Mouse (Mus musculus): ENCODE results near the gene Irf2.

The Irf2 gene

DNA sequence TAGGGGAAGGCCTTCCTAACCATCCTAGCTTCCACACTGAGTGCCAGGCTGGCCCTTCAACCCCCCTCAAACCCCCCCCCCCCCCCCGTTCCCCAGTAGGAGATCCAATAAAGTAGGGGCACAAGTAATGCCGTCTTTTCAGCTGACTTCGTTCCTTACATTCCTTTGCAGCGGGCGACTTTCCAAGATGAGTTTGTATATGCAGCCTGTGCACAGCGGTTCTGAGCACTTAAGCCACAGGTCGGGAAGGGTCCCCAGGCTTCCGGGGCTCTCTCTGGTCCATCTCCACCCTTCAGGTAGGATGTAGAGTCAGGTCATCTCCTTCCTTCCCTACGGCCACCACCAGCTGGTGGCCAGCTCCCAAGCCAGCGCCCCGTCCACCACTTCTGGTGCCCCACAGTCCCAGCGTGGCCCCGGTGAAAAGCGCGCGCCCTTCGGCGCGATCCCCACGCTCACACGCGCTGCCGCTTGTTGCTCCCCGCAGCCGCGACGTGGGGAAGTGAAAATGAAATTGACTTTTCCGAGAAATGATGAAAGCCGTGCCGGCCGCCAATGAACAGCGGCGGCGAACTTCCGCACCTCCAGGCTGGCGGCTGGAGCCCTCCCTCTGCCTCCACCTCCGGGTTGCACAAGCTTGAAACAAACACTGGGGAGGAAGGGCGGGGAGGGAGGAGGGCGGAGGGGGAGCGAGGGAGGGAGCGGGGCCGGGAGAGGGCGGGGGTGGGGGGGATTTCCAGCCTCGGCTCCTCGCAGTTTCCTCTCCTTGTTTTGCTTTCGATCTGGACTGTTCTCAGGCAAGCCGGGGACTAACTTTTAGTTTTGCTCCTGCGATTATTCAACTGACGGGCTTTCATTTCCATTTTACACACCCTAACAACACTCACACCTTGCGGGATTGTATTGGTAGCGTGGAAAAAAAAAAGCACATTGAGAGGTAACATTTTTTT, at the start of gene Irf2:
TSS of gene Irf2 (plus strand) at position 730 of the 947 bp plus-strand sequence.
- no peak for DNase-seq (ENCODE audit: low spot score)

DNA sequence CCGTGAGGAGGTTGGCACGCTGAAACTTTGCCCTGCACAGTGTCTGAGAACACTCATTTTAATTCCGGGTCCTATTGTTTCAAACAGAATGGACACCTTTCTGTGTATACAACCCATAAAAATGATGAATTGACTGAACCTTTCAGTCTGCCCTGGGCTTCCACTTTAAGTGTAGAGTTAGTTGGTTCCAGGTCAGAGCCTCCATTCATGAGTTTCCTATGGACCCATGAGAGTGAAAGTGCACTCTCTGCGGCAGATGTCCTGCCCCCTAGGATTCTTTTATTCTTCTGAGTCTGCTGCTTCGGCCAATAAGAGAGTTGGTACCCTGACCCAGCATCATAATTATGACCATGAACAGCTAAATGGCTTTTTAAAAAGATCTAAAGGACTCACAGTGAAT, 49.4 kb upstream of the Irf2 start:
- DNase-seq (ENCODE audit: low spot score): no peak

DNA sequence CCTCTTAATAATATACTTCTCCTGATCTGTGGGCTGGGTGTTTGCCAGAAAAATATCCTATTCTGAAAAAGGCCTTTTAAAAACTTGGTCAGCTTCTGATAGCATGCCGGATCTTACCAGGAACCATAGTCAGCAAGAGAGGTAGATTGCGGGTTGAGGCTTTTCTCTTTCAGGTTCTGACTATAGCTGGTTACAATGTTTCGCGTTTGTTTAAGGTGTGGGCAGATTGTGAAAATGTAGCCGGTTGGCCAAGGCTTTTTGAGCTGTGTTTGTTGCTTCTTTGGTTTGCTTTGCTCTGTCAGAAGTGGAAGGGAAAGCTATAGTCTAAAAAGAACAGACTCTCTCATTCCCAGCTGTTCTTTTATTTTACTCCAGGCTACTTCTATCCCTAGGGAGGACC, 49.0 kb upstream of the Irf2 start:
- DNase-seq (ENCODE audit: low spot score): no peak

DNA sequence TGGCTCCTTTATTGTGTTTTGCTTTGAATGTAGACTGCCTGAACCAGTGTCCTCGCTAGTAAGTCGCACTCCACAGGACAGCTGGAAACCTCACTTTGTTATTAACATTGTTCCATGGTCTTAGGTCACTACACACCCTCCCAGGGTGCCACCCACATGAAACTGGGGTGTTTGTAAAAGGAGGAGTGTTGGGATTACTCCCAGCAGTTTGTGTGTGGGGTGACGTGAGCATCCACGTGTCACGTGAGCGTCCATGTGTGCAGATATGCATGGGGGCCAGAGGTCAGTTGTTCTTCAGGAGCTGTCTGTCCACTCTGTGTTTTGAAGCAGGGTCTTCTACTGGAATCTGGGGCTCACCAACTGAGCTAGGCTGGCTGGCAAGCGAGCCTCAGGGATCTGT, 48.2 kb upstream of the Irf2 start:
- DNase-seq (ENCODE audit: low spot score): no peak

DNA sequence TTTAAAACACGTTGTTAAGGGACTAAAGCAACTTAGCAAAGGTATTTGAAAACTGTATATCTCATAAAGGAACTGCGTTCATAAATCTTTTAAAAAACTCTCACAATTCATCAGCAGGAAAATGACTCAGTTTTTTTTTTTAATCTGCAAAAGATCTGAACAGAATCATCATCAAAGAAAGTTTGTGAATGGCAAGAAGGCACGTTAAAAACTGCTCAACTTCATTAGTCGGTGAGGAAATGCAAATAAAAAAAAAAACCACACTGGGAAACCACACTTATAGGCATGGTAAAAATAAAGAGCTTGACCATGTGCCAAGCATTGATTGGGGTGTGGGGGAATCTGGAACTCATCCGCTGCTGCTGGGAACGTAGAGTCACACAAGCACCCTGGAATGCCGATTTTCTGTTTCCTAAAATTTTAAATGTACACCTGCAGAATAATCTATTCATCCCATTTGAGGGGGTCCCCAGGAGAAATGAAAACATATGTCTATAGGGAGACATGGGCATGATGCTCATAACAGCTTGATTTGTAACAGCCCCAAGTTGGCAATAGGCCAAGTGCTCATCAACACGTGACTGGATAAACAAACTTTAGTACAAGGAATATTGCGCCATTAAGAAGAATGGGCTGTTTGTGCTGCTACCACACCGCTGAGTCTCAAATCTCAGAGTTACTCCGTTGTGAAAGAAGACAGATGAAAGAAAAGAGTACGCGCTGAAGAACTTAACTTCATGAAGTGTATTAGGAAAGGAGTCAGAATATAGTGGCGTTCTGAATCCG, 43.1 kb upstream of the Irf2 start:
- no peak for DNase-seq (ENCODE audit: low spot score)

DNA sequence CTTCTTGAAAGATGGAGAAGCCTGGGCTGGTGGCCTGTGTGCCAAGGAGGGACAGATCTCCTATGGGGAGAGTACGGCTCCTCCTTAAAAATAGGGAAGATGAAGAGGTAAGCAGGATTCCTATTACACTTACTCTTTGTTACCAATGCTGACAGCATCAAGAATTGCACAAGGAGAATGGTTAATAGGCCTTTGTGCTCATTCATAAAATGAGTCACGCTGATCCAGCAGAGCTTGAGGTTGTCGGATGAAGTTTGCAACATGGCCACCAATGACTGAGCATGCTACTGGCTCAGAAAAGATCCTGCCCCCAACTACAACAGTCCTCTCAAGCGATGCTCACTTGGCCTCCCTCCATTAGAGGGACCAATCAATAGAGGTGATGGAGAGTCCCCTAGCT, 42.0 kb upstream of the Irf2 start:
- DNase-seq (ENCODE audit: low spot score): no peak

DNA sequence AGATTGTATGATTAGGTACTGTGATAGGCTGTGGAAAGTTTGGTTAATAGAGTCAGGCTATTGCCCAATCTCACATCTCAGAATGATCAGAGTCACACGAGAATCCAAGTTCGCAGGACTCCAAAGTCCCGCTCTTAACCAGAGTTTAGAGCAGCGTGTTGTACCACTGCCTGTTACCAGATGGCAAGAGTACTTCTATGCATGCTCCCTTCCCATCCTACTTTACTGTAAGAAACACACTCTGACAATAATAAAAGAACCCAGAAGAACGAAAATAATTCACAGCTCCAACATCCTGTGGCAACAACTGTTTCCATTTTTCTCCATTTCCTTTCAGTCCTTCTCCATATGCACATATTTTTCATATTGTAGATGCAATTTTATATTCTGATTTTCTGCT, 41.4 kb upstream of the Irf2 start:
- no peak for DNase-seq (ENCODE audit: low spot score)

DNA sequence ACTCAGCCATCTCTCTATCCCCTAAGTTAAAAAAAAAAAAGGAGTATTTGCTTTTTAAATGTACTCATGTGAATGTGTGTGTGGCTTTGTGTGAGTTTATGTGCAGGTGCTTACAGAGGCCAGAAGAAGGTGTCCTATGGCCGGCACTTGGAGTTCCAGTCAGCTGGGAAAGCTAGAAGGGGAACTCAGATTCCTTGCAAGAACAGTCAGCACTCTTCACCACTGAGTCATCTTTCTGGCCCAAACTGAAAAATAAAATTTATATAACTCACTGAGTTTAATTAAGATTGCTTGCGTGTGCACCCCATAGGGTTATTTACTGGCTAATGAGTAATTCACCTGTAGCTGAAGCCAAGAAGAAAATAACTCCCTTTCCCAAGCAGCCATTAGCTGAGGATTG, 34.4 kb upstream of the Irf2 start:
- no peak for DNase-seq (ENCODE audit: low spot score)

DNA sequence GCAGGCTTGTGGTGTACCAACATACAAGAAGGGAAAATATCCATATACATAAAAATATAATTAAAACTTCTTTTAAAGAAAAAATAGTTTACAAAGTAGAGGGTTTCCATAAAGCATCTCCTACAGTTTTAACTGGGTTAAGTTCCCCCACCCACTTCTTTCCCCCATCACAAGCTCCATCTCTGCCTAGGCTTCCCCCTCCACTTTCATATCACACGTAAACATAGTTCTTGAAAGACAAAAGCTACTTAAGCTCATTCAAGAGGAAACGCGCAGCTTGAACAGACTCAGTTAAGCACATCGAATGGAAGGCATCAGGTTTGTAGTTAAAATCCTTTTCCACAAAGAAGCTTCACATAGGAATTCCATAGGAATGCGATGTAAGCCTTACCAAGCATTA, 32.8 kb upstream of the Irf2 start:
- DNase-seq (ENCODE audit: low spot score): no peak

DNA sequence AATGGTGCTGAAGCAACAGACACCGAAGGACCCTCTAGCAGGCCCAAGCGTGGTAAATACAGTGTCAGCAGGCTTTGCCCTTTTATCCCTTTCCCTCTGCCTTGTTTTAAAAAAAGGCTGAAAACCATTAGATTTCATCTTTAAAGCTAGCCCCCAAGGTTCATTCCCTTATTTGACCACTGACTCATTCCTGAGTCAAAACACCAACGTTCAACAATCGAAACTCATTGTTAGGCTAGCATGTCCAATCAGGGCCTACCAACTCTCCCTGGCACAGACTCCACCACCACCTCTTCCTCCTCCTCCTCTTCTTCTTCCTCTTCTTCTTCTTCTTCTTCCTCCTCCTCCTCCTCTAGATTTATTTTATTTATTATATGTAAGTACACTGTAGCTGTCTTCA, 30.2 kb upstream of the Irf2 start:
- no peak for DNase-seq (ENCODE audit: low spot score)

DNA sequence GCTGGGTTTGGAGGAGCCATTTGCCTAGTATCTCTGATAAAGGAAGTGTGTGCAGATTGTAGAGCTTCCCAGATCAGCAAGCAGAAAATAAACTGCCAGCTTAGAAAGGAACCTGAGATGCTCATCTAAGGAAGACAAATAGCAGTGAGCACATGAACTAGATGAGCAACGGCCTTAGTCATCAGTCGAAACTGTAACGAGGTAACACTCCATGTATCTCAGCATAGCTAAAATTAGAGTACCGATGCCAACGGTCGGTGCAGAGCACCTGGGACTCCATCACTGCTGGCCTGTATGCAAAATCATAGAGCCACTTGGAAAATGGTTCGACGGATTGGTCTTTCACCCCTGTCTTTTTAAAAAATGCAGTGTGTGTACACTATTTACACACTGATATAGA, 29.2 kb upstream of the Irf2 start:
- DNase-seq (ENCODE audit: low spot score): no peak

DNA sequence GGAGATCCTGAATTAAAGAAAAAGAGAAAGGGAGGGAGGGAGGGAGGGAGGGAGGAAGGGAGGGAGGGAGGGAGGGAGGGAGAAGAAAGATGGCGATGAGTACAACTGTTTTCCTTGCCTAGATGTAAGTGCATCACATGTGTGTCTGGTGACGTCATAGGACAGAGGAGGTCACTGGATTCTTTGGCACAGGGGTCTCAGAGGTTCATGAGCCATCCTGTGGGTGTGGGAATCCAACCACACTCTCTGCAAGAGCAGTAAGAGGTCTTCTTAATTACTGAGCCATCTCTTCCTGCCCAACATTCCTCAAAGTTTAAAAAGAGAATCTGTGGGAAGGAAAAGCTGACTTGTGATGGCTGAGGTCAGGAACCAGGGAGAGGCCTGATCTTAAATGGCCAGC, 28.0 kb upstream of the Irf2 start:
- no peak for DNase-seq (ENCODE audit: low spot score)

DNA sequence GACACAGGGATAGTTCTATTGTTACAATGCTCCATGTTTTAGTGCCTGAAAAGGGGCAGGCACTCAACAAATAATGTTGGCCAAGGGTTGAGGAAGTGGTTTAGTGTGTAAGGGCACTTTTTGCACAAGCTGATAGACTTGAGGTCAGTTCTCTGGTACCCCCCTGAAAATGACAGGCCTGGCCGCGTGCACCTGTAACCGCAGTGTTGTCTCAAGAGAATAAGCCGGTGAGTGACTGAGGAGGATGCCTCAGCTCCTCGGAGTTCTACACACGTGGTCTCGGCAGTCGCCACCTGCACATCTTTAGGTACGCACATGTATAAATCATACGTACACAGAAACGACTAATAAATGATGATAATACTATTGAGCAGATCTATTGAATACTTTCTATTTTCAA, 26.4 kb upstream of the Irf2 start:
- no peak for DNase-seq (ENCODE audit: low spot score)

DNA sequence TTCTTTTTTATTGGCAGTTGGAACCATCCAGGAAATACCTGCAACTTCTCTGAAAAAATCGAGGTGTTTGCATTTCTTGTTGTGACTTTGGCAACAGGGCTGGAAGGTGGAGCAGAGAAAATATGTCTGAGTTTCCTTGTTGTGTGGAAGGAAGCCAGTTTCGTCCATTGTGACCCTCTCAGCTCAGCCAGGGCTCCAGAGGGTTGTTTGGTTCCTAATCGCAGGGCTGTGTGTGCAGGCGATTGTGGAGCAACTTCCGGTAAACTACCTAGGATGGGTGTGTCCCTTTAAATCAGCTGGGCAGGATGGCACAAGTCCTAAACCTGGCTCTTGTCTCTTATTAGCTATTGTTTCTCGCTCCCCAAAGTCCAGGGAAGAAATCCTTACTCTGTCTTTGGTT, 25.7 kb upstream of the Irf2 start:
- DNase-seq (ENCODE audit: low spot score): no peak

DNA sequence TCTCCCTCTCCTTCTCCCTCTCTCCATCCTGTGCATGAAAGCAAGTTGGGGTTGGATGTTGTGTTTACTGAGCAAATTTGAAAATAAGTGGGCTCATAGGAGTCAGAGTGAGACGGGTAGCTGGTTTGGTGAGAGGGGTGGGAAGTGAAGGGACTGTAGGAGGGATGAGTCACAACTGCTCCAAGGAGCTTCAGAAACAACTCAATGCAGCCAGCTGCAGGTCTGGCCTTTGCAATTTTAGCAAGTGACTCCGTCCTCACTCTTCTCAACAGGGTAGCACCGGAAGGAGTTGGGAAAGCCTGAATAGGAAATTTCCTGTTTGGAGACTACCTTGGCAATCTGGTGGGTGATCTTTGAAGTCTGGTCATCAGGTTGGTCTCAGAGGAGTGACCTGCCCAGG, 25.1 kb upstream of the Irf2 start:
- no peak for DNase-seq (ENCODE audit: low spot score)

DNA sequence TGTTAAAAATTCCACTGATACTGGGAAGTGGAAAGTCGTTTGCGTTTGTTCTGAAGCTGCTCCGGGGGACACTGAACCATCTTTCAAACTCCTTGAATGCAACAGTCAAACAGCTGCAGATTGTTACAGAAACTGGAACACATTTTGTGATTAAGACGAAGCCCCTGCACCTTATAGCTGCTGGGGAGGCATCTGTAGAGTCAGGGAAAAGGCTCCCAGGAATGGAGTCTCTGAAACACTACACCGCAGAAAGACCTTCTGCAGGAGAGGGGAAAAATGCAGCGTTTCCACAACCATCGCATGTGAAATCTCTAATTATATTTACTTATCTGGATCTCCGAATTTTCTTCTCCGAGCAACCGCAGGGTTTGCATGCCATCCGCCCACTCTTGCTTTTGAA, 23.1 kb upstream of the Irf2 start:
- no peak for DNase-seq (ENCODE audit: low spot score)

DNA sequence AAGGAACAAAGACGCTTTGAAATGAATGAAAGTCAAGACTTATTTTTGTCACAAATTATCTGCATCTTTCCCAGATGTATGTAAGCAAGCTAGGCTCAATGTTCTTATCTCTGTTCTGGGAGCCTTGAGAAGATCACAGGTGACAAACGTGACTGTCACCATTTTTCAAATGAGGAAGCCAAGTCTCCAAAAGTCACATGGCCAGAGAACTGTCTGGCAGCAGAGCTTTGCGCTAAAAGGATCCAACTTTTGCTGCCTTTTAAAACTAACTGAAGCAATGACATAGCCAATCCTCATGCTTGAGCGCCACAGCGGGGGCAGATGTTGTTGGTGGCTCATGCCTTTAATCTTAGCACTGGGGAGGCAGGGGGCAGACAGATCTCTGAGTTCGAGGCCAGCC, 22.4 kb upstream of the Irf2 start:
- no peak for DNase-seq (ENCODE audit: low spot score)

DNA sequence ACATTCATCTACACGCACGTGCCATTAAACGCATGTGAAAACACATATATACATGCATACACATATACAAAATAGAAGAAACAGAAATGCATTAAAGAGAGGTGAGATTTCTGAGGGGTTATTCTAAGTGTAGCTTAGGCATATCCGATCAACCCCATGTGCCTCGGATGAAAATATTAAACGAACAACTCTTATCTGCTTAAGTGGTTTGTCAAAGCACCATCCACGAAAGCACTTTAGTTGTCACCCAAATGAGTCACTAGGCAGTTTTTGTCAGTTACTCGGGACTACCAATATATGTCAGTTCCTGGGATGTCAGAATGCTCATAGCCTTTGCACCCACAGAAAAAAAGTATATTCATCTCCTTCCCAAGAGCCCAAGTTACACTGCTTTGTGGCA, 21.2 kb upstream of the Irf2 start:
- DNase-seq (ENCODE audit: low spot score): no peak

DNA sequence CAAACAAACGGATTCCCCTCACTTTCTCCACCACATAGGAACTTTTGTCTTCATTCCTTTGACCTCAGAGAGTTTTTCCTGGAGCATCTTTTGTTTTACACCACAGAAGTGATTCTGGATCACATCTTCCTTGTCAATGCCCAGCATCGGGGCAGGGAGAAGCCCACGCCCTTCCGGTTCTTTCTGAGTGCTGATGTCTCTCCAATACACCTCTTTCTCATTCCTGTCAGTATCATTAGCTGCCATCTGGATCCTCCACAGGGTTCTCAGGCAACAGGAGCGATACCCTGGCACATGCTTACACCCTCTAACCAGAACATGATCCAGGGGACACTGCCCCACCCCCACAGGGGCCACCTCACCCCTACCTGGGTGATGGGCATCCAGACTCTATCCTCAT, 20.8 kb upstream of the Irf2 start:
- DNase-seq (ENCODE audit: low spot score): no peak

DNA sequence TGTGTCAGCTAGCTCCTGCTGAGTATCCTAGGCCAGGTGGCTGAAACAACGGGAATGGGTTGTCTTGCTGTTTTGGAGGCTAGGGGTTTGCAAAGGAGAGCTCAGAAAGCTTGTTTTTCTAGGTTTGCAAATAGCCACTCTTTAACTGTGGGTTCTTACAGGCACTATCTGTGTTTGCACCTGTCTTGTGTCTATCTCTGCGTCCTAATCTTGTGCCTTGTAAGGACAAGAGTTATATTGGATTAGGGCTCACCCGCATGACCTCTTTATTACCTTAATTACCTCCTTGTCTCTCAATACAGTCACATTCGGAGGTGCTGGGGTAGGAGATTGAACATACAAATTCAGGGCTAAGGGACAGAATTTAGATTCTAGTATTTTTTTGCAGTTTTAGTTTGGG, 18.9 kb upstream of the Irf2 start:
- no peak for DNase-seq (ENCODE audit: low spot score)

DNA sequence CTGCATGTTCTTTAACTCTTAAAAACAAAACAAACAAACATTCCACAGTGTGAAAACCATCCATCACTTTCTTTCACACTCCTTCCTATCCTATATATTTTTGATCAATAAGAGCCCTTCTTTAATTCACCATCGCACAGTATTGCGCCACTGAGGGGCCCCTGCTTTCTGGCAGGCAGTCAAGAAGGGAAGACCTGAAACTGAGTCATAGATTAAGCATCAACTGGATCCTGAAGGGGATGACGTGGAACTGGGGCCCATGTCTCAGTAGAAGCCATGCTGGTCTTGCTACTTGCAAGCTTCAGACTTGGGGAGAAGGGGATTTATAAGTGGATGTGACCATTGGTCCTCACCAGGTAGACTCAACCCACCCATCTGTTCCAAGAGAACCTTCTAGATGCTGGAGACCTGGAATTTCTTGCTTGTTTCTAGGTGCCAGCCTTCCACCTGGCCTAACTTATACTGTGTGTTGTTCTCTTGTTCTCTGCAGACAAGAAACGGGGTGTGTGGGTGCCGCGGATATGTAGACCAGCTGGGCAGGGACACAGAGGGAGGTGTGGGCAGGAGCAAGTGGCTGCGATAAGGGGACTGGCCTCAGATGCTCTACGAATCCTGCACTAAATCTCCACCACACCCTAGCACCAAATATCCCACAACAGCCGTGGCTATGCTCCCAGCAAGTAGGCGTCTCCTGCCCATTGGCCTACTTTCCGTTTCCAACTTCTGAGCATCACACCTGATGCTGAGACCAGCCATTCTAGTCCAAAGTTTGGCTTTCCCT, 18.3 kb upstream of the Irf2 start:
- DNase-seq (ENCODE audit: low spot score): no peak

DNA sequence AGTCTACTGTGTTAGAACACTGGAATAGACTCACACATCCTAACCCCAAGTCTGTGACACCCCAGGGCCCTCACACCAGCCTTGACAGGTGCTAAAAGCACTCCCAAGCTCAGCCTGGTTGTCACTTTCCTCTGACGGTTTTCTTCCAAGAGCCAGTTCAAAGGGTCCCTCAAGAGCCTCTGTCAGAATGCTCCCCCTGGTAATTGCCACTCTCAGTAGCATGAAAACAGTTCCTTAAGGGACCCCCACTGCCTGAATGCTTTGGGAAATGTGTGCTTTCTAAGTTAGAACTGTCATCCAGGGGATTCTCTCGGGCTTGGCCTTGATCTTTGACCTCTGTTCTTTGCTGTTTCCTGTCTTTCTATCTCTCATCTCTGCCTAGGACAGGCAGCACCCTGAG, 17.0 kb upstream of the Irf2 start:
- DNase-seq (ENCODE audit: low spot score): no peak

DNA sequence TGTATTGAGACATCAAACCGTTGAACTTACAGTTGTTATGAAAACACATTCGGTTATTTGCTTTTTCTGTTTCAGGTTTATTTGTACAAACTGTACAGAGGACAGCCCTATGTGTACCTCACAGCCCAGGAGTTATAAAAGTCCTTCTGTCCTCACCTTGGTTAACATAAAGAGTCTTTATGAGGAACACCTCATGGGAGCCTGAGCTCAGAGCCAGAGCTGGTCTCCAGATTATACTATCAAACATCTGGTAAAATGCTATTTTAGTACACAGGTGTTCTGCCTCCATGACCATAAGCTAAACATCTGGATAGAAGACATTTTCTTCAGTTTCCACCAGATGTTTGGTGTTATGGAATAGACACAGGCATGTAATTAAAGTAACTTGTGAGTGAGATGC, 13.1 kb upstream of the Irf2 start:
- DNase-seq (ENCODE audit: low spot score): no peak

Data from layer of hippocampus, adult 9-10 months (tissue).